Comparison of ENCODE assay signal across 7 mouse cellular contexts in the genomic region with DNA sequence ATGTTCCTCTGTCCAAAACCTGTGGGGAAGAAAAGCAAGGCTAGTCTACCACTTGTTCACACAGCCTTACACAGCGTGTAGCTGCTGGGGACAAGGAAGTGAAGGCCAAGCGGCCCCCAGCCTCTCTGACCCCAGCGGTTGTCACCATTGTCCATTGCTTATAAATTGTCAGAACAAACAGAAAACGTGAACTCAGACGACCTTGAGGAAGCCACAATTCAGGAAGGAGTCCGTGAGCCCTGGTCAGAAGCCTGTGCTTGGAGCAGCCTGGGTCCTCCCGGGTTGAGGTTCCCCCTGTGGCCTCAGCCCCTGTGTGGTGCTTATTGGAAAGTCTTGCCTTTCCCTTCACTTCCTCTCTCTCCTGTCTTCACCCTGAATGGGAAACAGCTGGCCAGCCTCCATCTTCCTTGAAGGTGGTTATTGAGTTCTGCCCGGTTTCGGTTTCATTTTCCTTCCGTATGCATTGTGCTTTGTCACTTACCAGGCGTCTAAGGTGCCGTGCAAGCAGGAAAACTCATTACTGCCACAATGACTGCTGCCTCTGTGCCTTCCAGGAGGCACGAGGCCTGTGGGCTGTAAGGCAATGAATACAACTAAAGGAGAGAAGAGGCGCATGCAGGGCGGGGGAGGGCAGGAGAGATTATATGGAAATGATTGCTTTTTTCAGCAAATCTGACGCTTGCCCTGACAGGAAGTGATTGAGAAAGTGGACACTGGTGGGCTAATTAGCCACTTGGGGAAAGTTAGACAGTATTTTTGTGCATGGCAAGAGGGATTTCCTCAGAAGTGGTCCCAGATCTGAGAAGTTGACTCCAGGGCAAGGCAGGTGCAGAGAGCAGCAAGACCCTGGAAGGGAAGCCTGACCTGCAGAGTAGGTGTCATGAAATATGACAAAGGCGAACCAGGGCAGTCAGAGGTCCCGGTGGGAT.
DNase-seq lines count a peak whose midpoint lies in the region; ATAC-seq and TF ChIP-seq lines count a peak whose summit lies in the region.

No protein-coding gene starts in this region.

- no peak overlapping the region for H3K27ac ChIP-seq in cerebellum, adult 2 months (ENCODE audit: insufficient read depth, low read length)

- no peaks in the 10 kb centered on the region for H3K4me1 ChIP-seq in cerebellum, adult 2 months (ENCODE audit: control insufficient read depth, insufficient read depth, low read length)

- H3K4me3 ChIP-seq in cerebellum, adult 2 months (replicated peaks; ENCODE audit: insufficient read depth, low read depth, low read length), result no peak overlapping the region

- no peak for TF ChIP-seq CTCF in cerebellum, adult 2 months (IDR thresholded peaks at IDR 0.05; ENCODE audit: borderline replicate concordance, insufficient read depth, low read depth, low read length)

- H3K27me3 ChIP-seq in cerebellum, adult 2 months (ENCODE audit: control insufficient read depth, insufficient read depth, low read length), result no peaks in the 10 kb centered on the region

- WGBS in cerebellum, adult 2 months, result 84% methylated on average over 18 of the region's 18 CpGs

- intact Hi-C loops in heart, postnatal 10 days (cut with DNase I), result loop anchor here (2.0 kb wide), 1 partner anchor 55 kb away; no protein-coding TSS in a partner anchor

- no peak for TF ChIP-seq POLR2A in cerebellum, adult 2 months (IDR thresholded peaks at IDR 0.05; ENCODE audit: borderline replicate concordance, insufficient read depth, low read length)

- peak; percentile 49; the same call in 1 of the 2 replicates for ATAC-seq in erythroid progenitor cell, adult 5-6 weeks (replicated peaks; ENCODE audit: low FRiP score, poor library complexity, severe bottlenecking)
- peak; percentile 89 for ATAC-seq in megakaryocyte progenitor cell, adult 5-6 weeks (replicated peaks; ENCODE audit: poor library complexity)

- peak; percentile 51 for DNase-seq in adrenal gland, postnatal 25 days
- peak; percentile 63 to 74 for DNase-seq in heart, postnatal 10 days
- DNase-seq in kidney, postnatal 36 days, result peak; percentile 69 to 74
- peak; percentile 58 to 66 for DNase-seq in spleen, postnatal 36 days (ENCODE audit: low spot score in 2 of 2)
- DNase-seq in cerebellum, adult 2 months, result no peak

Comparison
In these comparisons a context has a peak if more than half of its experiments do, and no peak if none do; other contexts are left out.
1. DNase-seq: peak in adrenal gland, postnatal 25 days (single experiment), heart, postnatal 10 days (2 of 2), kidney, postnatal 36 days (2 of 2) and spleen, postnatal 36 days (2 of 2); none in cerebellum, adult 2 months (0 of 2).